Mouse (Mus musculus) lung, embryonic 14.5 days (tissue): ENCODE data around the gene Tmem201. TPM values are rescaled to one million over a fixed set of nuclear protein-coding genes. Genes with fewer than 3 reads are reported as not detected.

ENCODE experiments used
- ATAC-seq: fragments of 200-750 bp; cut with Nextera tagmentation; 2 replicates; pipeline ENCODE4 v1.8.0; 2017; ENCODE audit warnings: mild to moderate bottlenecking, moderate TSS enrichment, moderate library complexity; ENCODE audit not compliant: insufficient read depth
- DNase-seq: peaks from one replicate; pipeline ENCODE4 v3.0.0-alpha.2; 2015
- H3K27ac ChIP-seq: fragments of 300-500 bp; sonication (generic); 2 replicates; pipeline ENCODE4 v1.5.1; 2014; ENCODE audit warnings: low read depth, mild to moderate bottlenecking, moderate library complexity
- H3K27me3 ChIP-seq: fragments of 300-500 bp; sonication (generic); 2 replicates; pipeline ENCODE4 v1.6.1; 2014; ENCODE audit warnings: low read length, control low read depth; ENCODE audit not compliant: insufficient read depth
- H3K36me3 ChIP-seq: fragments of 300-500 bp; sonication (generic); 2 replicates; pipeline ENCODE4 v1.6.1; 2014; ENCODE audit warnings: control low read depth; ENCODE audit not compliant: insufficient read depth
- H3K4me1 ChIP-seq: fragments of 300-500 bp; sonication (generic); 2 replicates; pipeline ENCODE4 v1.6.1; 2014; ENCODE audit warnings: antibody characterized with exemption, control low read depth; ENCODE audit not compliant: insufficient read depth
- H3K4me2 ChIP-seq: fragments of 300-500 bp; sonication (generic); 2 replicates; pipeline ENCODE4 v1.6.1; 2014; ENCODE audit warnings: mild to moderate bottlenecking
- H3K4me3 ChIP-seq: fragments of 300-500 bp; sonication (generic); 2 replicates; pipeline ENCODE4 v1.5.1; 2014; ENCODE audit warnings: low read depth, low read length
- H3K9ac ChIP-seq: fragments of 300-500 bp; sonication (generic); 2 replicates; pipeline ENCODE4 v1.6.1; 2014
- H3K9me3 ChIP-seq: fragments of 300-500 bp; sonication (generic); 2 replicates; pipeline ENCODE4 v1.6.1; 2016; ENCODE audit warnings: low read depth, low read length, control low read depth
- CTCF ChIP-seq: IDR thresholded peaks from 2 replicates; pipeline ENCODE4 v1.5.1; 2016; ENCODE audit warnings: antibody characterized with exemption, low read depth
- WGBS: fragments of 180-500 bp; shearing (Covaris S2); extraction: QIAGEN DNeasy Blood & Tissue Kit; methylation state at CpG from one replicate; pipeline ENCODE4 v1.1.7; 2014; 5-methylcytosine and 5-hydroxymethylcytosine counted together
- polyA plus RNA-seq: library from polyadenylated mRNA; unstranded; fragments of >200 nt; fragmentation: Nextera tagmentation; extraction: Ambion mirVana; gene quantifications from 2 replicates; pipeline ENCODE4 v1.2.1, GENCODE M21; 2014

Gene Tmem201
- polyA plus RNA-seq, 1 experiment from 2014 or later = 30.3 TPM

GRCm38 (mm10) chr4:149777126-149777525, 39.3 kb upstream of the Tmem201 start:
- ATAC-seq (no peak), DNase-seq (no peak)
- Histone ChIP-seq H3K36me3 (no peaks in the 10 kb centered on the region), H3K9ac (no peak overlapping the region), H3K4me3 (no peak overlapping the region), H3K9me3 (no peaks in the 10 kb centered on the region), H3K27me3 (no peaks in the 10 kb centered on the region), H3K27ac (no peak overlapping the region), H3K4me1 (peaks cover 13% of the 10 kb centered on the region; the same call in 1 of the 2 replicates), H3K4me2 (no peak overlapping the region)
- 71% methylated on average over 9 of the region's 9 CpGs for WGBS
- TF ChIP-seq CTCF = no peak

DNA sequence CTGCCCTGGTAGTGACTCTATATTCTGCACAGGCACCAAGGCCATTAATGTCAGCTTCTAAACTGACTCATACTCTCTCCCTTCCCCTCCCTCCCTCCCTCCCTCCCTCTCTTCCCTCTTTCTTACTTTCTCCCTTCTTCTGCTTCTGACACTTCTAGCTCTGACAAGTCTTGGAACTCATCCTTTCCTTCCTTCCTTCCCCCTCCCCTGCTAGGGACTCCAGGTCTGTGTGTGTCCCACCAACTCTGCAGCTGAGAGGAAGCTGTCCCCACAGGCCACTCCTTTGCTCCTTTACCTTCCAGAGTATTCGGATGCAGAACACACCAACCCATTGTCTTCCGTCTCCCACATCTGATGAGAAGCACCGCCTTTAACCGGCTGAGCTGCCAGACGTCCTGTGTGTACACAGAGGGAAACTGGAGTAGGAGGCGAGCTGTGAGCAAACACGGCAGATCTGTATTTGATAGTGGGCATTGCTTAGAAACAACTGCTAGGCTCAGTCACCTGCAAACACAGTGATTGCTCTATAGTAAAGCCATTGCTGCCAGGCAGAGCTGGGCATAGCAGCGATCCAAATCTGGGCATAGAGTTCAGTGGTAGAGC, 38.0 kb upstream of the Tmem201 start:
- TF ChIP-seq CTCF = no peak
- Histone ChIP-seq H3K4me3 (no peak overlapping the region), H3K9me3 (no peaks in the 10 kb centered on the region), H3K4me2 (no peak overlapping the region), H3K27ac (peak overlapping the region; percentile 30; the same call in 1 of the 2 replicates), H3K36me3 (no peaks in the 10 kb centered on the region), H3K4me1 (peaks cover 13% of the 10 kb centered on the region; the same call in 1 of the 2 replicates), H3K27me3 (no peaks in the 10 kb centered on the region), H3K9ac (no peak overlapping the region)
- WGBS = 14% methylated on average over 8 of the region's 8 CpGs
- DNase-seq (no peak), ATAC-seq (no peak)

- H3K36me3 ChIP-seq = no peaks in the 10 kb centered on the region
- no peak for ATAC-seq
- H3K9ac ChIP-seq = no peak overlapping the region
- WGBS = 47% methylated on average over 7 of the region's 7 CpGs
- DNase-seq = no peak
- H3K4me2 ChIP-seq = no peak overlapping the region
- H3K27me3 ChIP-seq = no peaks in the 10 kb centered on the region
- peaks cover 13% of the 10 kb centered on the region; the same call in 1 of the 2 replicates for H3K4me1 ChIP-seq
- H3K4me3 ChIP-seq = no peak overlapping the region
- TF ChIP-seq CTCF = no peak
- no peak overlapping the region for H3K27ac ChIP-seq
- H3K9me3 ChIP-seq = no peaks in the 10 kb centered on the region
Measured at GRCm38 (mm10) chr4:149775330-149775729, 37.5 kb upstream of the Tmem201 start.

DNA sequence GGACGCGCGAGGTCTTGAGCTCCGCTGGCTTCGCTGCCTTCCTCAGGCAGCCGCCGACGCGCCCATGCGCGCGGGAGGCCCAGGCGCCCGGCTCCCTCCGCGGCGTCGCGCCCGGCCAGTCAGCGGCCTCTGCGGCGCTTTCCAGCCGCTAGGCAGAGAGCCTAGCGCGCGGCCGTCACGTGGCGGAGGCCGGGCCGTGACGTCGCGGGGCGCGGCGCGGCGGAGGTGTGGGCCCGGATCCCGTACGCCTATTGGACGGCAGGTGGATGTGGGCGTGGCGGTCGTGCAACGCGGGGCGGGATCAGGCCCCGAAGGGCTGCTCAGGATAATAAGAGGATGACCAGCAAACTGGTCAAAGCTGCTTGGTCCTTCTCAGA, 36.2 kb upstream of the Tmem201 start, which contains the start of gene Slc25a33:
TSS of gene Slc25a33 (minus strand) at position 184 of the 377 bp plus-strand sequence.
- Histone ChIP-seq H3K36me3 (no peaks in the 10 kb centered on the region), H3K4me1 (0 out of 2 replicates have a peak, but pooled peaks cover 5% of the 10 kb centered on the region), H3K27ac (peak within 1 kb of the TSS; percentile 54; the same call in 1 of the 2 replicates), H3K4me3 (peak within 1 kb of the TSS; percentile 74), H3K9ac (peak within 1 kb of the TSS; percentile 79), H3K4me2 (peak within 1 kb of the TSS; percentile 99), H3K27me3 (no peaks in the 10 kb centered on the region), H3K9me3 (no peaks in the 10 kb centered on the region)
- TF ChIP-seq CTCF = no peak
- DNase-seq = peak; percentile 98
- peak; percentile 97 for ATAC-seq
- under 1% methylated on average over 51 of the region's 51 CpGs for WGBS

DNA sequence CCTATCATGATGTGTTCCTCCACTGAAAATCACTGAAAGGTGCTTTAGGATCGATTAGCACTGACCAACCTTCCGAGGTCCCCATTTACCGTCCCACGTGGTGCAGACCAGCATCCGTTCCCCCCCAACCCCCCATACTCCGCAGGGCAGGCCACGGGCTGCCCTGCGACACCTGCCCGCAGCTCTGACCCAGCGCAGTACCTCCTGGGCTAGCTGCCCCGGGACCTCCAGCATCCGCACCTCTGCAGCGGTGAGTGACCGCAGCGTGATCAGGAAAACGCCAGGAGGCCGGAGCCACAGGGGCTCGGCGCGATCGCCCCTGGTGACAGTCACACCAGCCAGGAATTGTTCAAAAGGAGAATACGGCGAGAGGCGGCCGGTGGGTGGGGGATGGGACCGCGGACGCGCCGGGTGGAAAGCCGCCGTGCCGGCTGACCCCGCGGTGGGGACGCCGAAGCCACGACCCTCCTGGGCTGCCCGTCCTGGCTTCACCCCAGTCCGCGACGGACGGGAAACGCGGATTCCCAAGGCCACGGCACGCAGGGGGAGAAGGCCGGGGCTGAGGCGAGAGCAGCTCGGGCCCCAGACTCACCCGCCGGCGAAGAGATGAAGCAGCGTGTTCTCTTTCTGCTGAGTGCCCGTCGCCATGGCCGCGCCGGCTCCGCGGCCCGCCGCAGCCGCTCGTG, 35.7 kb upstream of the Tmem201 start:
- Histone ChIP-seq H3K9me3 (no peaks in the 10 kb centered on the region), H3K36me3 (no peaks in the 10 kb centered on the region), H3K4me1 (0 out of 2 replicates have a peak, but pooled peaks cover 5% of the 10 kb centered on the region), H3K4me3 (peak overlapping the region; percentile 74), H3K27me3 (no peaks in the 10 kb centered on the region), H3K27ac (peak overlapping the region; percentile 54; the same call in 1 of the 2 replicates), H3K4me2 (peak overlapping the region; percentile 99), H3K9ac (peak overlapping the region; percentile 79)
- under 1% methylated on average over 65 of the region's 65 CpGs for WGBS
- no peak for TF ChIP-seq CTCF
- no peak for DNase-seq
- peak; percentile 72 for ATAC-seq

- no peak overlapping the region for H3K4me3 ChIP-seq
- DNase-seq (no peak), ATAC-seq (no peak)
- no peaks in the 10 kb centered on the region for H3K27me3 ChIP-seq
- no peak overlapping the region for H3K27ac ChIP-seq
- H3K4me2 ChIP-seq = no peak overlapping the region
- no peaks in the 10 kb centered on the region for H3K9me3 ChIP-seq
- no peak overlapping the region for H3K9ac ChIP-seq
- 0 out of 2 replicates have a peak, but pooled peaks cover 5% of the 10 kb centered on the region for H3K4me1 ChIP-seq
- no peaks in the 10 kb centered on the region for H3K36me3 ChIP-seq
- 33% methylated on average over 2 of the region's 2 CpGs for WGBS
- peak; percentile 47; the same call in 1 of the 2 replicates for TF ChIP-seq CTCF
Measured at GRCm38 (mm10) chr4:149772394-149772793, 34.5 kb upstream of the Tmem201 start.

DNA sequence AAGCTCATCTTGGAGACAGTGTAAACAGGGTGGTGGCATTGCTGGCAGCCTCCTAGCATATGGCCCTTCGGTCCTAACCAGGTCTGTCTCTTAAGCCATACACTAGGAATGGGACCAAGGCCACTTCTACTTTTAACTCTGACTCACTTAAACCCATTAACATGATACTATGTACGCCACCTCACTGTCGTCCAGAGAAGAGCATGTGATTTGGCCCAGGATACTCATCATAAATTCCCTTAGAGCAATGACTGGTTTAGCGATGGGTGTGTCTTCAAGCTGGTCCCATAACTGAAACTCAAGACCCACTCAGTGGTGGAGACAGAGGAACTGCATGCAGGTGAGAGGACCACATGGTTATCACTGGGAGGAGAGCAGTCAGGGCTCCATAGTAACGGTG, 27.4 kb upstream of the Tmem201 start:
- no peak for TF ChIP-seq CTCF
- Histone ChIP-seq H3K4me3 (no peak overlapping the region), H3K9me3 (no peaks in the 10 kb centered on the region), H3K27me3 (no peaks in the 10 kb centered on the region), H3K36me3 (peaks cover 3% of the 10 kb centered on the region; the same call in 1 of the 2 replicates), H3K4me1 (no peaks in the 10 kb centered on the region), H3K4me2 (no peak overlapping the region), H3K9ac (no peak overlapping the region), H3K27ac (no peak overlapping the region)
- no peak for DNase-seq
- WGBS = 86% methylated on average over 5 of the region's 5 CpGs
- ATAC-seq = no peak
